Mouse (Mus musculus): ENCODE measurements at regions not wholly inside any gene's neighbourhood (a gene's known extent, or its start where the extent isn't known, plus 50 kb on each side); places are given as distances from the start of the nearest gene placed in this dataset.

- TF ChIP-seq CTCF (IDR thresholded peaks at IDR 0.05; ENCODE audit: low read depth) (no peak), EP300 (optimal IDR thresholded peaks at IDR 0.05) (no peak)
Observed at GRCm38 (mm10) chr4:9136188-9136569, 897.3 kb upstream of the Car8 start.

Measured in stomach, postnatal 0 days (tissue).